Mouse (Mus musculus): ENCODE data around the gene Fgfr1op2. TPM values are rescaled to one million over a fixed set of nuclear protein-coding genes. Genes with fewer than 3 reads are reported as not detected.

The Fgfr1op2 gene
- polyA plus RNA-seq, 1 experiment from 2014 or later = 44.7 TPM

DNA sequence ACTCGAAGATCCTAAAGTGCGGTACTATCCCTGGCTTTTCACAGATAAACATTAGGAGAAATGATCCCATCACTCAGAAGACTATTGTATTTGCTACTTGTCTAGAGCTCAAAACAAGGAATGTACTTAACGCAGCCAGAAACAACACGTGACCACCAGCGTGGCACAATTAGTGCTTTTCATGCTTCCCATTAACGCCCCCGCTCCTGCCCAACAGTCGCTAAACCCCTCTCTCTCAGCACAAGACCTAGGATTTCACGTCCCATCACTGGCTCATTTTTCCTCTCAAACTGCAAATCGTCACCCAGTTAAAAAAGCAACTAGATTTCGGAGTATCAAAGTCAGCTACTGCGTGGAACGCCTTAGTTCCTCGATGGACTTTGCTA is 56.6 kb downstream of the Fgfr1op2 start:
- Histone ChIP-seq H3K4me3 (ENCODE audit: low read depth, low read length) (peak overlapping the region; percentile 62), H3K27ac (ENCODE audit: low read depth, low read length) (peak overlapping the region; percentile 66), H3K4me2 (ENCODE audit: low read depth, low read length) (peak overlapping the region; percentile 67), H3K27me3 (ENCODE audit: control insufficient read depth, insufficient read depth, low read length) (no peaks in the 10 kb centered on the region), H3K9ac (replicated peaks; ENCODE audit: low read depth, low read length) (peak overlapping the region; percentile 71), H3K4me1 (ENCODE audit: control insufficient read depth, insufficient read depth, low read length) (peaks cover 5% of the 10 kb centered on the region; the same call in 1 of the 2 replicates), H3K9me3 (ENCODE audit: control insufficient read depth, low read length) (no peaks in the 10 kb centered on the region), H3K36me3 (ENCODE audit: control insufficient read depth, insufficient read depth, low read length) (no peaks in the 10 kb centered on the region)
- 11% methylated on average over 14 of the region's 14 CpGs for WGBS
- peak; percentile 51 for ATAC-seq (ENCODE audit: low read depth)

DNA sequence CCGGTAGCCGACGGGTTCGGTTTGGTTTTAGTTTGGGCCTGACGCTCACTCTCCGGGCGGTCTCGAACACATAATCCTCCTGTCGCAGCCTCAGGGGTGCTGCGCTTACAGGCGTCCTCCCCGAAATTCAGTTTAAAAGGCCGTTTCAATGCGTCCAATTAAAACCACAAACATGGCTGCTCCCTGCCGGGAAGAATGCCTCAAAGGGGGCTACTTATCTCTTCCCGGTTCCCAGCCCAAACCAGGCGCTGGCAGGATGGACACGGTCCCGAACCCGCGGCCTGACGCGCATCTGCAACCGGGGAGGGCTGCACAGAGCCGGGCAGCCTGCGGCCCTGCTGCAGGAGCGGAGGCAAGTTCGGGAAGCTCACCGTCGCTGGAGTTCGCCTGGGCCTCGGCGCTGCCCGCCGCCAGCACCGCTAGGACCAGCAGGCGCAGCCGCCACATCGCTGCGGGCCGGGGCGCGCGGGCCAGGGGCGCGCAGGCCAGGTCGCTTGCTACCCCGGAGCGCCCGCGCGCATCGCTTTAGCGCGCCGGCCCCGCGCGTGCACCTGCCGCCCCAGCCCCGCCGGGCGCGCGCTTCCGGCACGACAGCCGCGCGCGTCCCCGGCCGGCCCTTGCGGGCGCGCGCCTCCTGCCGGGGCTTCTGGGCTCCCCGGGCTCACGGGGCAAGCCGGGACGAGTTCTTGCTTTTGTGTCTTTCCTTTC is 57.2 kb downstream of the Fgfr1op2 start:
- under 1% methylated on average over 73 of the region's 82 CpGs for WGBS
- peak; percentile 95 for ATAC-seq (ENCODE audit: low read depth)
- no peaks in the 10 kb centered on the region for H3K9me3 ChIP-seq (ENCODE audit: control insufficient read depth, low read length)

DNA sequence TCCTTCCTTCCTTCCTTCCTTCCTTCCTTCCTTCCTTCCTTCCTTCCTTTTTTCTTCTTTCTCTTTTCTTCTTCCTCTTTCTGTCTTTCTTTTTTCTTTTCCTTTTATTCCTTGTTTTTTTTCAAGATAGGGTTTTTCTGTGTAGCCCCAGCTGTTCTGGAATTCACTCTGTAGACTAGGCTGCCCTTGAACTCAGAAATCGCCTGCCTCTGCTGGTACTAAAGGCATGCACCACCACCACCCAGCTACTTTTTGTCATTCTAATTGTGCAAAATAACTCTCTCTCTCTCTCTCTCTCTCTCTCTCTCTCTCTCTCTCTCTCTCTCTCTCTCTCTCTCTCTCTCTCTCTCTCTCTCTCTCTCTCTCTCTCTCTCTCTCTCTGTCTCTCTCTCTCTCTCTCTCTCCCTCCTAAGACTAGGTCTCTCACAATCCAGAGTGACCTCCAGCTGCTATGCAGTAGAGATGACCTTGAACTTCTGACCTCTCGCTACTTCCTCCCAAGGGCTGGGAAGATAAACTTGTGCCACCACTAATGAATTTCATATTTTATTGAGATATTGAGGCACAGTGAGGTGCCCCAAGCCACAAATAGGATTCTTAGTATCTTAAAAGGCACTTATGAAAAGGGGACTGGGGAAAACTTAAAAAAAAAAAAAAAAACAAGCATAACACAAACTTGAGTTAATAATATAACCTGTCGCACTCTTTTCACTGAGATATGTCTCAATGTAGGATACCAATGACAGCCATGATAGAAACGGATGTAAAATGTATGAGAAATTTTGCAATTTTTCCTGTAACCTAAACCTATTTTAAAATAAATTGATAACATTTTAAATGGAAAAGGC is 58.0 kb downstream of the Fgfr1op2 start:
- Histone ChIP-seq H3K36me3 (ENCODE audit: control insufficient read depth, insufficient read depth, low read length) (no peaks in the 10 kb centered on the region), H3K27ac (ENCODE audit: low read depth, low read length) (no peak overlapping the region), H3K4me3 (ENCODE audit: low read depth, low read length) (no peak overlapping the region), H3K27me3 (ENCODE audit: control insufficient read depth, insufficient read depth, low read length) (no peaks in the 10 kb centered on the region), H3K9me3 (ENCODE audit: control insufficient read depth, low read length) (no peaks in the 10 kb centered on the region), H3K4me2 (ENCODE audit: low read depth, low read length) (no peak overlapping the region), H3K4me1 (ENCODE audit: control insufficient read depth, insufficient read depth, low read length) (peaks cover 5% of the 10 kb centered on the region; the same call in 1 of the 2 replicates), H3K9ac (replicated peaks; ENCODE audit: low read depth, low read length) (no peak overlapping the region)
- 67% methylated on average over 4 of the region's 4 CpGs for WGBS
- ATAC-seq (ENCODE audit: low read depth) = no peak

More for the DNA sequence above, 57.2 kb downstream of the Fgfr1op2 start:
- peak overlapping the region; percentile 66 for H3K27ac ChIP-seq (ENCODE audit: low read depth, low read length)
- H3K4me1 ChIP-seq (ENCODE audit: control insufficient read depth, insufficient read depth, low read length) = peaks cover 5% of the 10 kb centered on the region; the same call in 1 of the 2 replicates
- H3K4me3 ChIP-seq (ENCODE audit: low read depth, low read length) = peak overlapping the region; percentile 62
- H3K36me3 ChIP-seq (ENCODE audit: control insufficient read depth, insufficient read depth, low read length) = no peaks in the 10 kb centered on the region
- peak overlapping the region; percentile 67 for H3K4me2 ChIP-seq (ENCODE audit: low read depth, low read length)
- H3K27me3 ChIP-seq (ENCODE audit: control insufficient read depth, insufficient read depth, low read length) = no peaks in the 10 kb centered on the region
- H3K9ac ChIP-seq (replicated peaks; ENCODE audit: low read depth, low read length) = peak overlapping the region; percentile 71

DNA sequence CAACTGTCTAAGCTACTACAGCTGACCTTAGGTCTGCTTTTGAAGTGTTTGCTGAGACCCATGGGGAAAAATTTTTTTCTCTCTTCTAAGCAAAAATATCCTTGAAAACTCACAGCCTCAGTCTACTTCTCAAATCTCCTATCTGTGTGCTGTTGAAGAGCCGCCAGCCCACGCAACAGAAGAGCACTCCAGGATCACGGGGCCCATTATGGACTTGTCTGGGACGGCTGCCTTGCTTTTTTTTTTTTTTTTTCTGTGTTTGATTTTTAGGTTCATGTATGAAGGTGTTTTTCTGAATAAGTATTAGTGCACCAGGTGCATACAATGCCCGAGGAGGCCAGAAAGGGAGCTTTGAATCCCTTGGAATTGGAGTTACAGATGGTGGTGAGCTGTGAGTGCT is 59.5 kb downstream of the Fgfr1op2 start:
- Histone ChIP-seq H3K9me3 (ENCODE audit: control insufficient read depth, low read length) (no peaks in the 10 kb centered on the region), H3K4me3 (ENCODE audit: low read depth, low read length) (no peak overlapping the region), H3K4me2 (ENCODE audit: low read depth, low read length) (no peak overlapping the region), H3K27me3 (ENCODE audit: control insufficient read depth, insufficient read depth, low read length) (no peaks in the 10 kb centered on the region), H3K36me3 (ENCODE audit: control insufficient read depth, insufficient read depth, low read length) (no peaks in the 10 kb centered on the region), H3K9ac (replicated peaks; ENCODE audit: low read depth, low read length) (no peak overlapping the region), H3K27ac (ENCODE audit: low read depth, low read length) (no peak overlapping the region), H3K4me1 (ENCODE audit: control insufficient read depth, insufficient read depth, low read length) (peaks cover 5% of the 10 kb centered on the region; the same call in 1 of the 2 replicates)
- WGBS = 90% methylated on average over 5 of the region's 5 CpGs
- no peak for ATAC-seq (ENCODE audit: low read depth)

DNA sequence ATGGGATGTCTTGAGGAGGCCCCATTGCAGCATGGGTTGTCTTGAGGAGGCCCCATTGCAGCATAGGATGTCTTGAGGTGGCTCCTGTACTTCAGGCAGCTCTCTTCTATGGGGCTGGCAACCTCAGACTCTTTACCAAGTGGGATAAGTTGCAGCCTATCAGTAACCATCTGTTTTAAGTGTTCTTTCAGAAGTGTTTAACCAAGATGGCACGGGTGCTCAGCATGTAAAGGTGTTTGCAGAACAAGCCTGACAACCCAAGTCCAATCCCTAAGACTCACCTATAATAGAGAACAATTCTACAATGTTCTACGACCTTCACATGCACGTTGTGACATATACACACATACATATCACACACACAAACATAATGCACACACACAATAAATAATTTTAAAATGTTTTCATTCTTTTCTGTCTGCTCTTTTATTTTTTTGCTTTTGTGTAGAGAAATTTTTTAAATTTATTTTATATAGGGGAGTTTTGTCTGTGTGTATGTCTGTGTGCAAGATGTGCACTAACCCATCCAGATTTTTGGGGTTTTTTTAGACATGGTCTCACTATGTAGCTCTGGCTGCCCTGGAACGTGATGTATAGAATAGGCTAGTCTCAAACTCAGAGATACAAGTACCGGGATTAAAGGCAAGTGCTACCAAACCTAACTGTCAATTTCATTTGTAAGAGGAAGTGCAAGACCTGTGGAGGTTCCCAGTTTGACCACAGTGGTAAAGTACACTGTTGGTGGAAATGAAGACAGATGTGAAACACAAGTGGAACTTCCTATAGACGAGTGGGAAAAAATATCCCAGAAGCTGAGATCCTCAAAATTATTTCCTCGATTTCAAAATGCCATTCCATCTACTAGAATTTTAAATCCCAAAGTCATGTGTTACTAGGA is 63.3 kb downstream of the Fgfr1op2 start:
- H3K4me3 ChIP-seq (ENCODE audit: low read depth, low read length) = no peak overlapping the region
- no peaks in the 10 kb centered on the region for H3K27me3 ChIP-seq (ENCODE audit: control insufficient read depth, insufficient read depth, low read length)
- H3K4me2 ChIP-seq (ENCODE audit: low read depth, low read length) = no peak overlapping the region
- H3K9ac ChIP-seq (replicated peaks; ENCODE audit: low read depth, low read length) = no peak overlapping the region
- no peaks in the 10 kb centered on the region for H3K9me3 ChIP-seq (ENCODE audit: control insufficient read depth, low read length)
- H3K36me3 ChIP-seq (ENCODE audit: control insufficient read depth, insufficient read depth, low read length) = no peaks in the 10 kb centered on the region
- H3K27ac ChIP-seq (ENCODE audit: low read depth, low read length) = no peak overlapping the region
- ATAC-seq (ENCODE audit: low read depth) = no peak
- 91% methylated on average over 7 of the region's 7 CpGs for WGBS
- peaks cover 8% of the 10 kb centered on the region; the same call in 1 of the 2 replicates for H3K4me1 ChIP-seq (ENCODE audit: control insufficient read depth, insufficient read depth, low read length)

DNA sequence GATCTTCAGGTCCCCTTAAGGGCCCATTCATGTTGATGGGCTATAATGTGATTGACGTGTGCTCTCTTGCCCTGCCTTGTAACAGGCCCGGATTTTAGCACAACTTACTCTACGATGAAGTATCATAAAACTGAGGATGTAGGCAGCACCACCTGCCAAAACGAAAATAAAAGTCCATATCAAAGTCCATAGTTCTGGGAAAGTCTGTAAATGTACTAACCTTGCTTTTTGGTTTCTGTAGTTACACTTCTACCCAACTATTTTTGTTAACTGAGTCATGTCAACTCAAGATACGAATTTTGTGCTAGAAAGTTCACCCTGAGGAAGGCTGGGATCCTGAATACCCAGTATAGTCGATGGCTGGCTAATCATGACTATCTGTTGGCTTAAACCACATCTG is 64.0 kb downstream of the Fgfr1op2 start:
- WGBS = 86% methylated on average over 6 of the region's 6 CpGs
- Histone ChIP-seq H3K27me3 (ENCODE audit: control insufficient read depth, insufficient read depth, low read length) (no peaks in the 10 kb centered on the region), H3K9me3 (ENCODE audit: control insufficient read depth, low read length) (no peaks in the 10 kb centered on the region), H3K4me1 (ENCODE audit: control insufficient read depth, insufficient read depth, low read length) (peaks cover 8% of the 10 kb centered on the region; the same call in 1 of the 2 replicates), H3K9ac (replicated peaks; ENCODE audit: low read depth, low read length) (no peak overlapping the region), H3K27ac (ENCODE audit: low read depth, low read length) (no peak overlapping the region), H3K4me3 (ENCODE audit: low read depth, low read length) (no peak overlapping the region), H3K4me2 (ENCODE audit: low read depth, low read length) (no peak overlapping the region), H3K36me3 (ENCODE audit: control insufficient read depth, insufficient read depth, low read length) (no peaks in the 10 kb centered on the region)
- no peak for ATAC-seq (ENCODE audit: low read depth)

DNA sequence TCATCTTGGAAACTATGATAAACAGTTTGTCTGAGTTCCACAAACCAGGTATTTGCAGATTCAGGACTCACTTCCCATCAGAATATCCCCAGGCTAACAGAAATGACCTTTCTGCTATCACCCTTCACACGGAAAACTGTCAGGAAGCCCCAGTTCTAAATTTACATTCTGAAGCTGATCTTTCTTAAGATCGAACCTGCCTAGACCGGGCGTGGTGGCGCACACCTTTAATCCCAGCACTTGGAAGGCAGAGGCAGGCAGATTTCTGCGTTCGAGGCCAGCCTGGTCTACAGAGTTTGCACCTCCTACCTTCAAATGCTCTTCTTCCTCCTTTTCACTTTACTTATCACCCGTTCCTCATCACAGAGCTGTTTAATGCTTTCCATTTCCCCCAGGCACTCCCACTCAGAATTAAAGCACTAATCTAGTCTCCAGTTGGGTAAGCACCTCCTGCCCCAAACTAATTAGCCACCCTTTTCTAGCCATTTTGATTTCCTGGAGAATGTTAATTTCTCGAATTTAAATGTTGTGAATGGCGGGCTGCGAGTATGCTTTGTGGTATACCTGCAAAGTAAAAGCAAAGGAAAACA is 64.7 kb downstream of the Fgfr1op2 start:
- ATAC-seq (ENCODE audit: low read depth) = peak; percentile 3
- Histone ChIP-seq H3K4me1 (ENCODE audit: control insufficient read depth, insufficient read depth, low read length) (peaks cover 8% of the 10 kb centered on the region; the same call in 1 of the 2 replicates), H3K9ac (replicated peaks; ENCODE audit: low read depth, low read length) (peak overlapping the region; percentile 13; the same call in 1 of the 2 replicates), H3K9me3 (ENCODE audit: control insufficient read depth, low read length) (no peaks in the 10 kb centered on the region), H3K36me3 (ENCODE audit: control insufficient read depth, insufficient read depth, low read length) (no peaks in the 10 kb centered on the region), H3K27me3 (ENCODE audit: control insufficient read depth, insufficient read depth, low read length) (no peaks in the 10 kb centered on the region), H3K4me2 (ENCODE audit: low read depth, low read length) (peak overlapping the region; percentile 43), H3K27ac (ENCODE audit: low read depth, low read length) (peak overlapping the region; percentile 49), H3K4me3 (ENCODE audit: low read depth, low read length) (peak overlapping the region; percentile 69)
- 64% methylated on average over 11 of the region's 11 CpGs for whole genome bisulfite sequencing

Data from neural tube, embryonic 14.5 days (tissue).